21 mouse cellular contexts compared by ENCODE assay signal in the genomic region with DNA sequence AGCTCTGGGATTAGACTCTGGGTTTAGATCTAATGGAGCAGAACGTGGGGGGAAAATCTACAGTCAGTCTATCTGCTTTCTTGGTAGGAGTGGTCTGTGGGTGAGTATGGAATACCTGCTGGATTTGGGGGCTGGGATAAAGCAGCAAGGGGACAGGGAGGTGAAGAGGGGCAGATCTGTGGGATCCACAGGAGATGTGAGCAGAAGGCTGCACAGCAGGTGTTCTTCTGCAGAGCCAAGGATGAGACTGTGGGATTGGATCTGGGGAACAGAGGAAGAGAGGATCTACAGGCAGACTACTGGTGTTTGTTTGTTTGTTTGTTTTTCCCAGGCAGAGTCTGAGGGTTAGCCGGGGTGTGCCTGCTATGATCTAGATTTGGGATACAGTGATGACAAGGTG.
DNase-seq lines count a peak whose midpoint lies in the region; ATAC-seq and TF ChIP-seq lines count a peak whose summit lies in the region.
"Had no signal": no experiment of that assay in that cellular context is flagged by ENCODE, and none has a peak within 500 bp of the region (broad histone marks: within the 10 kb centered on the region; RNA-seq: fewer than 3 reads in every experiment).

No protein-coding gene starts in this region.

- no peak for ATAC-seq in hindbrain, postnatal 0 days
- no peak for ATAC-seq in hindbrain, embryonic 13.5 days (ENCODE audit: low FRiP score)
- ATAC-seq: CD4-positive, CD25-positive, alpha-beta regulatory T cell, adult 4 months; forebrain, embryonic 16.5 days; intestine, embryonic 15.5 days had no signal

- H3K4me1 ChIP-seq in hindbrain, postnatal 0 days (ENCODE audit: insufficient read depth, low read length): no peaks in the 10 kb centered on the region
- no peaks in the 10 kb centered on the region for H3K4me1 ChIP-seq in hindbrain, embryonic 13.5 days (replicated peaks)
- H3K4me1 ChIP-seq: embryonic facial prominence, embryonic 13.5 days; forebrain, embryonic 12.5 days; heart, embryonic 13.5 days; hindbrain, embryonic 12.5 days; intestine, embryonic 15.5 days had no signal

- peak; percentile 23 for DNase-seq in hindbrain, postnatal 0 days (ENCODE audit: low spot score)
- DNase-seq in cerebellum, adult 11 months: peak; percentile 90
- peak; percentile 89 for DNase-seq in cerebellum, adult 8-10 months
- peak; percentile 94 to 95 for DNase-seq in cerebellum, postnatal 14 days
- no peak for DNase-seq in frontal cortex, postnatal 36 days (ENCODE audit: low spot score in 2 of 2)
- no peak for DNase-seq in left cerebral cortex, postnatal 25 days (ENCODE audit: low spot score in 2 of 2)
- DNase-seq in adrenal gland, adult 2 months: no peak
- DNase-seq: adrenal gland, postnatal 10 days; B cell, adult 2 months; gastrocnemius, postnatal 14 days; heart, postnatal 4 days; kidney, adult 18-20 months had no signal

- H3K36me3 ChIP-seq in hindbrain, postnatal 0 days (ENCODE audit: insufficient read depth, low read length): no peaks in the 10 kb centered on the region
- no peaks in the 10 kb centered on the region for H3K36me3 ChIP-seq in hindbrain, embryonic 13.5 days
- H3K36me3 ChIP-seq: embryonic facial prominence, embryonic 13.5 days; forebrain, embryonic 12.5 days; G1E; heart, embryonic 13.5 days; hindbrain, embryonic 12.5 days; intestine, embryonic 15.5 days had no signal

- H3K4me3 ChIP-seq in hindbrain, postnatal 0 days (ENCODE audit: low read length): no peak overlapping the region
- no peak overlapping the region for H3K4me3 ChIP-seq in hindbrain, embryonic 13.5 days
- H3K4me3 ChIP-seq: embryonic facial prominence, embryonic 13.5 days; forebrain, embryonic 12.5 days; heart, embryonic 13.5 days; hindbrain, embryonic 12.5 days; intestine, embryonic 15.5 days had no signal

- no peak overlapping the region for H3K4me2 ChIP-seq in hindbrain, postnatal 0 days (ENCODE audit: low read depth, low read length)
- no peak overlapping the region for H3K4me2 ChIP-seq in hindbrain, embryonic 13.5 days
- H3K4me2 ChIP-seq: embryonic facial prominence, embryonic 13.5 days; forebrain, embryonic 12.5 days; heart, embryonic 13.5 days; hindbrain, embryonic 12.5 days; intestine, embryonic 15.5 days had no signal

- no peaks in the 10 kb centered on the region for H3K27me3 ChIP-seq in hindbrain, postnatal 0 days (ENCODE audit: insufficient read depth, low read length)
- H3K27me3 ChIP-seq in hindbrain, embryonic 13.5 days: no peaks in the 10 kb centered on the region
- H3K27me3 ChIP-seq: embryonic facial prominence, embryonic 13.5 days; forebrain, embryonic 12.5 days; heart, embryonic 13.5 days; hindbrain, embryonic 12.5 days; intestine, embryonic 15.5 days had no signal

- H3K9me3 ChIP-seq in hindbrain, postnatal 0 days (ENCODE audit: low read length): no peaks in the 10 kb centered on the region
- H3K9me3 ChIP-seq in hindbrain, embryonic 13.5 days: no peaks in the 10 kb centered on the region
- H3K9me3 ChIP-seq: embryonic facial prominence, embryonic 13.5 days; forebrain, embryonic 12.5 days; G1E; heart, embryonic 13.5 days; hindbrain, embryonic 12.5 days; intestine, embryonic 15.5 days had no signal

- TF ChIP-seq CTCF in hindbrain, postnatal 0 days (IDR thresholded peaks at IDR 0.05; ENCODE audit: low read depth): no peak

- no peak overlapping the region for H3K9ac ChIP-seq in hindbrain, postnatal 0 days (replicated peaks; ENCODE audit: low read length)
- H3K9ac ChIP-seq in hindbrain, embryonic 13.5 days: no peak overlapping the region
- H3K9ac ChIP-seq: embryonic facial prominence, embryonic 13.5 days; forebrain, embryonic 12.5 days; heart, embryonic 13.5 days; hindbrain, embryonic 12.5 days; intestine, embryonic 15.5 days had no signal

- intact Hi-C loops in left cerebral cortex, postnatal 25 days (cut with DNase I): no loop called here

- 72% methylated on average over 2 of the region's 2 CpGs for WGBS in hindbrain, postnatal 0 days
- WGBS in hindbrain, embryonic 13.5 days: 88% methylated on average over 2 of the region's 2 CpGs

- H3K27ac ChIP-seq in hindbrain, postnatal 0 days: no peak overlapping the region
- H3K27ac ChIP-seq in hindbrain, embryonic 13.5 days: no peak overlapping the region
- H3K27ac ChIP-seq: embryonic facial prominence, embryonic 13.5 days; forebrain, embryonic 12.5 days; heart, embryonic 13.5 days; hindbrain, embryonic 12.5 days; intestine, embryonic 15.5 days had no signal

Comparison
In these comparisons a context has a peak if more than half of its experiments do, and no peak if none do; other contexts are left out.
1. DNase-seq: peak in hindbrain, postnatal 0 days (single experiment), cerebellum, adult 11 months (single experiment), cerebellum, adult 8-10 months (single experiment) and cerebellum, postnatal 14 days (2 of 2); none in frontal cortex, postnatal 36 days (0 of 2), left cerebral cortex, postnatal 25 days (0 of 2) and adrenal gland, adult 2 months (single experiment).